Mouse (Mus musculus): ENCODE measurements at regions not wholly inside any gene's neighbourhood (a gene's known extent, or its start where the extent isn't known, plus 50 kb on each side); places are given as distances from the start of the nearest gene placed in this dataset.

DNA sequence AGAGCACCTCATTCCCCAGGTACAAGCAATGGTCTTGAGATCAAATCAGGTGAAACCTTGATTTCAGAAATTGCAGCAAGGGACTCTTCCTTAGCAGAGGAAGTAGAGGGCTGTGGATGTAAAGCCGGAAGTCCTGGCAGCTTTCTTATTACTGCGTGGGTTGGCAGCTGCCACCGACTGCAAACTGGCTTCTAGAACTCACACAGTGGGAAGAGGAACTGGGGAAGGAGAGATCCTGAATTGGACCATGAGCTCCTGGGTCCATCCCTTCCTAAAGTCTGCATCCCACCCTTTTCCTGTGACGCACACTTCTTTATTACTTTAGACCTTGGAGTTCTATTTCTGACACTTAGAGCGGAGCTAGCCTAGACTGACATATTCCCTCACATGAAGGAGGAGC, 116.9 kb upstream of the Tsc22d1 start:
- no peaks in the 10 kb centered on the region for H3K4me1 ChIP-seq (ENCODE audit: control insufficient read depth, insufficient read depth, insufficient read length)
- H3K27ac ChIP-seq (ENCODE audit: insufficient read depth, low read length) = no peak overlapping the region
- DNase-seq (ENCODE audit: low read depth in 1 of 2, low spot score in 2 of 2) = no peak
- no peaks in the 10 kb centered on the region for H3K36me3 ChIP-seq (ENCODE audit: control insufficient read depth, insufficient read depth, low read length)
- WGBS = 71% methylated on average over 5 of the region's 5 CpGs
- TF ChIP-seq POLR2A (IDR thresholded peaks at IDR 0.05; ENCODE audit: low read depth, low read length) (no peak), CTCF (IDR thresholded peaks at IDR 0.05; ENCODE audit: extremely low read depth, insufficient read depth, insufficient read length, insufficient replicate concordance) (no peak)
- no peaks in the 10 kb centered on the region for H3K27me3 ChIP-seq (ENCODE audit: control insufficient read depth, insufficient read depth, low read length)
- no peak overlapping the region for H3K4me3 ChIP-seq (ENCODE audit: extremely low read depth, insufficient read depth, insufficient read length)

GRCm38 (mm10) chr14:76302322-76302991, 112.3 kb upstream of the Tsc22d1 start:
- no peaks in the 10 kb centered on the region for H3K4me1 ChIP-seq (ENCODE audit: control insufficient read depth, insufficient read depth, insufficient read length)
- H3K4me3 ChIP-seq (ENCODE audit: extremely low read depth, insufficient read depth, insufficient read length) = no peak overlapping the region
- 75% methylated on average over 11 of the region's 11 CpGs for WGBS
- H3K36me3 ChIP-seq (ENCODE audit: control insufficient read depth, insufficient read depth, low read length) = no peaks in the 10 kb centered on the region
- no peak overlapping the region for H3K27ac ChIP-seq (ENCODE audit: insufficient read depth, low read length)
- TF ChIP-seq CTCF (IDR thresholded peaks at IDR 0.05; ENCODE audit: extremely low read depth, insufficient read depth, insufficient read length, insufficient replicate concordance) (no peak), POLR2A (IDR thresholded peaks at IDR 0.05; ENCODE audit: low read depth, low read length) (no peak)
- H3K27me3 ChIP-seq (ENCODE audit: control insufficient read depth, insufficient read depth, low read length) = no peaks in the 10 kb centered on the region
- DNase-seq (ENCODE audit: low read depth in 1 of 2, low spot score in 2 of 2) = no peak

GRCm38 (mm10) chr14:76307603-76308002, 107.2 kb upstream of the Tsc22d1 start:
- DNase-seq (ENCODE audit: low read depth in 1 of 2, low spot score in 2 of 2) = no peak
- TF ChIP-seq CTCF (IDR thresholded peaks at IDR 0.05; ENCODE audit: extremely low read depth, insufficient read depth, insufficient read length, insufficient replicate concordance) (no peak), POLR2A (IDR thresholded peaks at IDR 0.05; ENCODE audit: low read depth, low read length) (no peak)
- H3K4me1 ChIP-seq (ENCODE audit: control insufficient read depth, insufficient read depth, insufficient read length) = no peaks in the 10 kb centered on the region
- H3K27ac ChIP-seq (ENCODE audit: insufficient read depth, low read length) = no peak overlapping the region
- no peak overlapping the region for H3K4me3 ChIP-seq (ENCODE audit: extremely low read depth, insufficient read depth, insufficient read length)
- no peaks in the 10 kb centered on the region for H3K36me3 ChIP-seq (ENCODE audit: control insufficient read depth, insufficient read depth, low read length)
- 74% methylated on average over 2 of the region's 2 CpGs for WGBS
- no peaks in the 10 kb centered on the region for H3K27me3 ChIP-seq (ENCODE audit: control insufficient read depth, insufficient read depth, low read length)

DNA sequence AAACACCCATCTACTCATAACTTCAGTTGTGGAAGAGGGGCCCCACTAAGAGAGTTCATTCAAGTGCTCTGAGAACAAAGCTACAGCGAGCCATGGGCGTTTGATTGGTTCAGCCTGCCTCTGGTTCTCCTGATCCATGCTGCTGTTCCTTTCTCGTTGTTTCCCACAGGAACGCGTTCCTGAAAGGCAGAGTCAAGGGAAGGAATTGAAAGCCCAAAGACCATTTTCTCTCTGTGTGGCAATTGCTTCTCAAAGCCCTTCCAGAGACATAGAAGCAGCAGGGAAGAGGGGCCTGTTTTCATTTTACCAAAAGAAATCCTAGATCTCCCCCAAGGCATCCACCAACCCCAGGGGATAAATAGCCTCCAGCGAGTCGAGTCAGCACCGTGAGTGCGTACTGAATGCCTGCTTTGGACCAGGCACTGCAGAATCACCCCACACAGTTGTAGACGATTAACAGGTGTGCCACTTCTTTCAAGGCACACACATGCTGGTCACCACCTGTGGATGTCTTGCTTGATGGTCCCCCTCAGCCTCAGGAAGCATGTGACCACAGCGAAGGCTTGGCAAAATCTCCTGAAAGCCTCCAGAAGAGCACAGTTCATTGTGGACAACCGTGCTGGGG, 106.5 kb upstream of the Tsc22d1 start:
- no peaks in the 10 kb centered on the region for H3K36me3 ChIP-seq (ENCODE audit: control insufficient read depth, insufficient read depth, low read length)
- no peaks in the 10 kb centered on the region for H3K4me1 ChIP-seq (ENCODE audit: control insufficient read depth, insufficient read depth, insufficient read length)
- no peak overlapping the region for H3K4me3 ChIP-seq (ENCODE audit: extremely low read depth, insufficient read depth, insufficient read length)
- no peaks in the 10 kb centered on the region for H3K27me3 ChIP-seq (ENCODE audit: control insufficient read depth, insufficient read depth, low read length)
- DNase-seq (ENCODE audit: low read depth in 1 of 2, low spot score in 2 of 2) = no peak
- no peak overlapping the region for H3K27ac ChIP-seq (ENCODE audit: insufficient read depth, low read length)
- no peak for TF ChIP-seq POLR2A (IDR thresholded peaks at IDR 0.05; ENCODE audit: low read depth, low read length)
- 59% methylated on average over 12 of the region's 12 CpGs for WGBS

GRCm38 (mm10) chr14:76309606-76310005, 105.2 kb upstream of the Tsc22d1 start:
- no peaks in the 10 kb centered on the region for H3K36me3 ChIP-seq (ENCODE audit: control insufficient read depth, insufficient read depth, low read length)
- H3K4me3 ChIP-seq (ENCODE audit: extremely low read depth, insufficient read depth, insufficient read length) = no peak overlapping the region
- WGBS = 80% methylated on average over 4 of the region's 4 CpGs
- no peak for DNase-seq (ENCODE audit: low read depth in 1 of 2, low spot score in 2 of 2)
- no peaks in the 10 kb centered on the region for H3K4me1 ChIP-seq (ENCODE audit: control insufficient read depth, insufficient read depth, insufficient read length)
- TF ChIP-seq POLR2A (IDR thresholded peaks at IDR 0.05; ENCODE audit: low read depth, low read length) = no peak
- no peak for TF ChIP-seq CTCF (IDR thresholded peaks at IDR 0.05; ENCODE audit: extremely low read depth, insufficient read depth, insufficient read length, insufficient replicate concordance)
- H3K27ac ChIP-seq (ENCODE audit: insufficient read depth, low read length) = no peak overlapping the region
- no peaks in the 10 kb centered on the region for H3K27me3 ChIP-seq (ENCODE audit: control insufficient read depth, insufficient read depth, low read length)

GRCm38 (mm10) chr14:76310278-76310677, 104.5 kb upstream of the Tsc22d1 start:
- TF ChIP-seq CTCF (IDR thresholded peaks at IDR 0.05; ENCODE audit: extremely low read depth, insufficient read depth, insufficient read length, insufficient replicate concordance) = no peak
- Histone ChIP-seq H3K27ac (ENCODE audit: insufficient read depth, low read length) (no peak overlapping the region), H3K36me3 (ENCODE audit: control insufficient read depth, insufficient read depth, low read length) (no peaks in the 10 kb centered on the region), H3K27me3 (ENCODE audit: control insufficient read depth, insufficient read depth, low read length) (no peaks in the 10 kb centered on the region), H3K4me1 (ENCODE audit: control insufficient read depth, insufficient read depth, insufficient read length) (no peaks in the 10 kb centered on the region), H3K4me3 (ENCODE audit: extremely low read depth, insufficient read depth, insufficient read length) (no peak overlapping the region)
- DNase-seq (ENCODE audit: low read depth in 1 of 2, low spot score in 2 of 2) = no peak
- WGBS = 61% methylated on average over 6 of the region's 6 CpGs

- no peaks in the 10 kb centered on the region for H3K36me3 ChIP-seq (ENCODE audit: control insufficient read depth, insufficient read depth, low read length)
- no peaks in the 10 kb centered on the region for H3K27me3 ChIP-seq (ENCODE audit: control insufficient read depth, insufficient read depth, low read length)
- WGBS = 89% methylated on average over 14 of the region's 14 CpGs
- no peak overlapping the region for H3K27ac ChIP-seq (ENCODE audit: insufficient read depth, low read length)
- no peak for DNase-seq (ENCODE audit: low read depth in 1 of 2, low spot score in 2 of 2)
- no peak overlapping the region for H3K4me3 ChIP-seq (ENCODE audit: extremely low read depth, insufficient read depth, insufficient read length)
- no peaks in the 10 kb centered on the region for H3K4me1 ChIP-seq (ENCODE audit: control insufficient read depth, insufficient read depth, insufficient read length)
- TF ChIP-seq POLR2A (IDR thresholded peaks at IDR 0.05; ENCODE audit: low read depth, low read length) (no peak), CTCF (IDR thresholded peaks at IDR 0.05; ENCODE audit: extremely low read depth, insufficient read depth, insufficient read length, insufficient replicate concordance) (no peak)
Observed at GRCm38 (mm10) chr14:76313424-76314190, 101.2 kb upstream of the Tsc22d1 start.
